Mouse (Mus musculus) limb, embryonic 11.5 days (tissue): ENCODE measurements around the gene Gm10964. TPM values are rescaled to one million over a fixed set of nuclear protein-coding genes. Genes with fewer than 3 reads are reported as not detected.
A peak's percentile ranks its signal among the peaks of the same experiment; 100 is the strongest.

Experiments used
- ATAC-seq: fragments of 200-750 bp; cut with Nextera tagmentation; 2 replicates; pipeline ENCODE4 v1.8.0; 2017; ENCODE audit warnings: low read depth; ENCODE audit not compliant: insufficient number of reproducible peaks, low FRiP score, low TSS enrichment
- DNase-seq: peaks from one replicate; pipeline ENCODE4 v3.0.0-alpha.2; 2015; ENCODE audit warnings: low spot score
- H3K27ac ChIP-seq: fragments of 300-500 bp; sonication (generic); replicated peaks from 2 replicates; pipeline ENCODE4 v1.5.1; 2014; ENCODE audit warnings: low read depth, mild to moderate bottlenecking, low read length
- H3K27me3 ChIP-seq: fragments of 300-500 bp; sonication (generic); 2 replicates; pipeline ENCODE4 v1.6.1; 2014; ENCODE audit warnings: mild to moderate bottlenecking, low read length, mixed read lengths; ENCODE audit not compliant: control insufficient read depth, insufficient read depth
- H3K36me3 ChIP-seq: fragments of 300-500 bp; sonication (generic); 2 replicates; pipeline ENCODE4 v1.6.1; 2014; ENCODE audit warnings: mild to moderate bottlenecking, low read length, moderate library complexity, mixed read lengths; ENCODE audit not compliant: control insufficient read depth, insufficient read depth
- H3K4me1 ChIP-seq: fragments of 300-500 bp; sonication (generic); 2 replicates; pipeline ENCODE4 v1.6.1; 2014; ENCODE audit warnings: low read length, mixed read lengths; ENCODE audit not compliant: control insufficient read depth, insufficient read depth
- H3K4me2 ChIP-seq: fragments of 300-500 bp; sonication (generic); 2 replicates; pipeline ENCODE4 v1.6.1; 2014; ENCODE audit warnings: low read depth, mild to moderate bottlenecking, moderate library complexity; ENCODE audit not compliant: severe bottlenecking
- H3K4me3 ChIP-seq: fragments of 300-500 bp; sonication (generic); 2 replicates; pipeline ENCODE4 v1.5.1; 2014; ENCODE audit warnings: low read depth, low read length
- H3K9ac ChIP-seq: fragments of 300-500 bp; sonication (generic); 2 replicates; pipeline ENCODE4 v1.6.1; 2014; ENCODE audit warnings: mild to moderate bottlenecking, low read length
- H3K9me3 ChIP-seq: fragments of 300-500 bp; sonication (generic); 2 replicates; pipeline ENCODE4 v1.6.1; 2016; ENCODE audit warnings: low read length; ENCODE audit not compliant: control insufficient read depth
- whole genome bisulfite sequencing: fragments of 180-500 bp; shearing (Covaris S2); extraction: QIAGEN DNeasy Blood & Tissue Kit; methylation state at CpG from one replicate; pipeline ENCODE4 v1.1.7; 2014; 5-methylcytosine and 5-hydroxymethylcytosine counted together
- polyA plus RNA-seq: library from polyadenylated mRNA; unstranded; fragments of >200 nt; fragmentation: Nextera tagmentation; extraction: Ambion mirVana; gene quantifications from 2 replicates; pipeline ENCODE4 v1.2.1, GENCODE M21; 2014

Gm10964 gene
- polyA plus RNA-seq, 1 experiment from 2014 or later: not detected

DNA sequence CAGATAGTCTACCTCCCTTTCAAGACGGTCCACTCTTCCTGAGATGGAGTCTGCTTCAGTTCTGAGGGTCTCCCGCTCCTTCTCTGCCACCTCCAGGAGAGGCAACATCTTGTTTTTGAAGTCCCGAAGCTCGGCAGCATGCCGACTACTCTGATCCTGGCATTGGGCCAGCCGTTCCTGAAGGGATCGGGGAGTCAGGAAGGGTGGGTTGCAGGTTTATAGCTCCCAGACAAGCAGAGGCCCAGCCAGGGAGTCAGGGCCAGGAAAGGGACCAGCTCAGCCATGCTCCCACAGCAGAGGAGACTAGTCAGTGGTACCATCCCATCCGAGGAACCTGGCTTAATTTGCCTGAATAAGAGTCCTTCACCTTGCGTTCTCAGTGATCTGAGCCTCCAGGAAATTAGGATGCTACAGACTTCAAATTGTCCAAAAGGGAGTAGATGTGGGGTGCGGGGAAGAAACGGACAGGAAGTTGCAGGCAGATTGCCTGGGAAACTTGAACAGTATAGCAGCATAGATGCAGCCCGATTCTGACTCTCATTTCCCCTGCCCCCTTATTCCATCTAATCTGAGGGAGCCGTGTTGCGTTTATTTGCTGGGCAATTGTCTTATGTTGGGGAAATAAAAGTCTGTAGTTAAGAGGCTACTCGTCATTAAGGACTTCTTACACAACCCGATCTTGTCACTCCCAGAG is 2.0 kb upstream of the Gm10964 start:
- ATAC-seq: 0 out of 2 replicates have a peak, but pooled peaks have one; percentile 3
- H3K4me1 ChIP-seq: peaks cover 51% of the 10 kb centered on the region

GRCm38 (mm10) chr3:103737778-103738571 is 1.2 kb upstream of the Gm10964 start, which contains the start of gene Olfml3:
Olfml3 (minus strand) TSS chr3:103738001.
- H3K9ac ChIP-seq: peak within 1 kb of the TSS; percentile 60
- peak within 1 kb of the TSS; percentile 97 for H3K27ac ChIP-seq
- DNase-seq: peak; percentile 96
- peak within 1 kb of the TSS; percentile 70 for H3K4me2 ChIP-seq
- ATAC-seq: peak; percentile 86
- under 1% methylated on average over 18 of the region's 18 CpGs for WGBS
- H3K4me1 ChIP-seq: peaks cover 47% of the 10 kb centered on the region
- H3K9me3 ChIP-seq: no peaks in the 10 kb centered on the region
- H3K36me3 ChIP-seq: no peaks in the 10 kb centered on the region
- H3K4me3 ChIP-seq: peak within 1 kb of the TSS; percentile 33
- H3K27me3 ChIP-seq: no peaks in the 10 kb centered on the region

More for the DNA sequence above, 2.0 kb upstream of the Gm10964 start:
- Histone ChIP-seq H3K27me3 (no peaks in the 10 kb centered on the region), H3K9ac (peak overlapping the region; percentile 53), H3K36me3 (no peaks in the 10 kb centered on the region), H3K4me2 (peak overlapping the region; percentile 70), H3K9me3 (no peaks in the 10 kb centered on the region), H3K4me3 (peak overlapping the region; percentile 33), H3K27ac (peak overlapping the region; percentile 97)
- 35% methylated on average over 16 of the region's 16 CpGs for WGBS
- peak; percentile 62 for DNase-seq

DNA sequence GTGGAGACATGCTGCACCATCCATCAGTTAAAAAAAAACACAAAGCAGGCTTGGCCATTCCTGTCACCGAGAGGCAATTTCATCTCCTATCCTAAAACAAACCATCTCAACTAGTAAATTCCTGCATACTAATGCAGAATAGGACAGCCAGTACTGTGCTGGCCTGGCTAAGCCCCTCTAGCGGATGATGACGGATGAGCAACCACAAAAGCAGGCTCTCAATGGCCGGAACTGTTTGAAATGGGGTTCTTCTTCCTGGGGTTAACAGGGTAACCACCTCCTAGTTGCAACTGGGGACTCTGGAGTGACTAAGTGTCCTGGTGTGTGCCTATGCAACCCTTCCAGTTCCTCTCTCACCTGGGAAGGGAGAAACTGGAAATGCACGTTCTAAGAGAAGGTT is 1.2 kb downstream of the Gm10964 start:
- no peak for ATAC-seq
- no peak for DNase-seq
- H3K9ac ChIP-seq: no peak overlapping the region
- no peaks in the 10 kb centered on the region for H3K9me3 ChIP-seq
- H3K27ac ChIP-seq: no peak overlapping the region
- H3K4me1 ChIP-seq: peaks cover 24% of the 10 kb centered on the region
- H3K4me2 ChIP-seq: no peak overlapping the region
- H3K27me3 ChIP-seq: no peaks in the 10 kb centered on the region
- H3K36me3 ChIP-seq: peaks cover 9% of the 10 kb centered on the region
- WGBS: 43% methylated on average over 5 of the region's 5 CpGs
- H3K4me3 ChIP-seq: no peak overlapping the region

GRCm38 (mm10) chr3:103743208-103743607 is 4.0 kb downstream of the Gm10964 start:
- DNase-seq (no peak), ATAC-seq (no peak)
- Histone ChIP-seq H3K9ac (no peak overlapping the region), H3K9me3 (no peaks in the 10 kb centered on the region), H3K4me3 (no peak overlapping the region), H3K4me1 (no peaks in the 10 kb centered on the region), H3K4me2 (no peak overlapping the region), H3K27ac (no peak overlapping the region), H3K27me3 (no peaks in the 10 kb centered on the region), H3K36me3 (peaks cover 13% of the 10 kb centered on the region)
- WGBS: 82% methylated on average over 6 of the region's 6 CpGs

- 88% methylated on average over 14 of the region's 14 CpGs for WGBS
- H3K27ac ChIP-seq: no peak overlapping the region
- H3K27me3 ChIP-seq: no peaks in the 10 kb centered on the region
- H3K9me3 ChIP-seq: no peaks in the 10 kb centered on the region
- H3K4me1 ChIP-seq: no peaks in the 10 kb centered on the region
- no peak for DNase-seq
- H3K4me2 ChIP-seq: no peak overlapping the region
- no peak for ATAC-seq
- peaks cover 21% of the 10 kb centered on the region for H3K36me3 ChIP-seq
- no peak overlapping the region for H3K4me3 ChIP-seq
- no peak overlapping the region for H3K9ac ChIP-seq
These were observed 6.0 kb downstream of the Gm10964 start for GRCm38 (mm10) chr3:103745001-103745770.

- H3K4me1 ChIP-seq: no peaks in the 10 kb centered on the region
- DNase-seq: no peak
- ATAC-seq: no peak
- H3K9ac ChIP-seq: no peak overlapping the region
- H3K4me2 ChIP-seq: no peak overlapping the region
- no peaks in the 10 kb centered on the region for H3K27me3 ChIP-seq
- H3K9me3 ChIP-seq: no peaks in the 10 kb centered on the region
- H3K27ac ChIP-seq: no peak overlapping the region
- peaks cover 23% of the 10 kb centered on the region for H3K36me3 ChIP-seq
- WGBS: 89% methylated on average over 5 of the region's 5 CpGs
- H3K4me3 ChIP-seq: no peak overlapping the region
These were observed 7.5 kb downstream of the Gm10964 start for GRCm38 (mm10) chr3:103746711-103747110.

- Histone ChIP-seq H3K27me3 (no peaks in the 10 kb centered on the region), H3K9me3 (no peaks in the 10 kb centered on the region), H3K27ac (no peak overlapping the region), H3K4me3 (no peak overlapping the region), H3K36me3 (peaks cover 14% of the 10 kb centered on the region; the same call in 1 of the 2 replicates), H3K9ac (no peak overlapping the region), H3K4me2 (no peak overlapping the region), H3K4me1 (no peaks in the 10 kb centered on the region)
- 87% methylated on average over 2 of the region's 2 CpGs for WGBS
- no peak for DNase-seq
- ATAC-seq: no peak
These were observed 12.4 kb downstream of the Gm10964 start for GRCm38 (mm10) chr3:103751558-103751957.

- H3K27ac ChIP-seq: no peak overlapping the region
- ATAC-seq (no peak), DNase-seq (no peak)
- no peak overlapping the region for H3K9ac ChIP-seq
- no peaks in the 10 kb centered on the region for H3K9me3 ChIP-seq
- H3K4me1 ChIP-seq: no peaks in the 10 kb centered on the region
- WGBS: 83% methylated on average over 3 of the region's 3 CpGs
- peaks cover 10% of the 10 kb centered on the region; the same call in 1 of the 2 replicates for H3K36me3 ChIP-seq
- H3K4me3 ChIP-seq: no peak overlapping the region
- no peaks in the 10 kb centered on the region for H3K27me3 ChIP-seq
- H3K4me2 ChIP-seq: no peak overlapping the region
These were observed 16.2 kb downstream of the Gm10964 start for GRCm38 (mm10) chr3:103755351-103755750.
